Mouse (Mus musculus) right cerebral cortex, postnatal 25 days (tissue): Measurements from ENCODE around the gene Olfr507.
"Not testable (repeated sequence)": the region's sequence is repeated elsewhere in the genome, so short reads cannot be mapped to it uniquely, and the experiment has no call there.

Source experiments
- DNase-seq: peaks from one replicate; pipeline ENCODE4 v3.0.0; 2022

Olfr507 gene

DNA sequence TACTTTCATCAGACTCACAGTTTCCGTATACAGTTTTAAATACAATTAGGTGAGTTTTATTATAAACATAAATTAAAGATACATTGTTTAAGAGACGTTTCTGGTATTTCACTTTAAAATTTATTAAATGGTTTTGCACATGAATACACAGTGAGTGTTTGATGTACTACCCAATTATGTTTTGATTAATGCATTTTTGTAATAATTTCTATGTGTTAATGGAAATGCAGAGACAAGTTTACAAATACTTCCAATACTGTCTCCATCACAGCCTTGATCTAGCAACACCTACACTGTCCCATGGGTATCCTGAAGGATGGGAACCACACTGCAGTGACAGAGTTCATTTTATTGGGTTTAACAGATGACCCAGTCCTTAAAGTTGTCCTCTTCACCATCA, at the start of gene Olfr507:
Olfr507 (plus strand) TSS at position 301 of the 400 bp plus-strand sequence.
- no peak for DNase-seq

DNA sequence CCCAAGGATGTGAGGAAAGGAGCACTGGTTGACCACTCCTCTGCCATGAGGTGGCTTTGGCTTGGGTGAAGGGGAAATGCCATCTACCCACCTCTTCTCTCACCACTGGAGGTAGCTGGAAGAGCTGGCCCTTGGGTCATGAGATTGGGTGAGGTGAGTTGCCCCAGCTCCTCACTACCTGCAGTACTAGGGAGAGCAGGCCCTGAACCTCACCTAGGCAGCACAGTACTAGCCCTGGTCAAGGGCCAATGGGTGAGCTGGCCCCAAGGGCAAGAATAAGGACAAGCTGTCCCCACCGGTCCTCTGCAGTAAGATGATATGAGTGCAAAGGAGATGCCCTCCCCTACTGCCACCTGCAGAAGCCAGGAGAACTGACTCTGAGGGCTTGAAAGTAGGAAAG, 31.8 kb upstream of the Olfr507 start:
- no peak for DNase-seq

DNA sequence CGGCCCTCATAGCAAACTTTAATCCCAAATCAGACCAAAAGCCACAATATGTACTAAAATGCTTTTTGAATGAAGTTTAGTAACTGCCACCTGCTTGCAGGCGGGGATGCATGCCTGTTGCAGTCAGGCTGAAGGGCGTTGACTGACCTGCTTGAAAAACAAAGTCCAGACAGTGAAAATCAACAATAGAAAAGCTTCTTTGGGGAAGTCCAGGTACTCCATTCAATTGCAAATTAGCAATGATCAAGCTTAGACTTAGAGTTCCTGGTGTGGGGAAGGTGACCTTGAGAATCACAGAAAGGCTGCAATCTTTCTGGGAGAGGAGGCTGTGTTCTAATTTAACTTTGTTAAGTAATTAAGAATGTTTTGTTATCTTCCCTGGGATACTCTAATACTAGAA, 19.7 kb upstream of the Olfr507 start:
- not testable (repeated sequence) for DNase-seq

DNA sequence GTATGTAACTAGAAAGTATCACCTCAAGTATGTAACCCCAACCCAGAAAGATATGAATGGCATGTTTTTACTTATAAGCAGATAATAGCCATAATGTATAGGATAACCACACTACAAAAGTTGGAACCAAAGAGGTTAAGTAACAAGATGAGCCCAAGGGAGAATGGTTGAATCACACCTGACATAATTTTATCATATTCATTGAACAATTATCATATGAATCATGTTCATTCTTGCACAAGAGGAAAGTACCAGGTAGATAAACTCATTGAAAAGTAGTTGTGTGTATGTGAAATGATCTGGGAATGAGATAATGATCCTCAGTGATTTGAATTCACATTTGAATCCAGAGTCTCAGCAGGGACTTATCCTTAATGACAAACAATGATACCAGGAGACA, 11.1 kb upstream of the Olfr507 start, which contains the start of gene Olfr506:
Olfr506 (plus strand) TSS at position 301 of the 400 bp plus-strand sequence.
- no peak for DNase-seq

DNA sequence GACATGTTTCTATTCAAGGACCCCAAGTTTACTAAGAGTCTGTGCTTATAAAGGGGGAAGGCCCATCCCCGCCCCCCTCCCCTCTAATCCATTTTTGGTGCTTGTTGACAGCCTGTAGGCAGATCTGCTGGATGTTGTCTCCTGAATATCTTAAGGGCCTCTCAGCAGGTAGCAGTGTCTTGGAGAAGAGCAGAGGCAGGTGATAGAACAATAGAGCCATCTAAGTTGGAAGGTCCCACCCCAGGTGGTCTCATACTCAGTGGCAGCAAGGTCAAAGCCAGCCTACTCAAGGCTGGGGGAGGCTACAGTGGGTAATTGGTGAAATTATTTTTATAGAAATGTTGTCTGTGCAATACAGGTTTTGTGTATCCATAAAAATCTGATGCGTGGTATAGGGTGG, 7.5 kb upstream of the Olfr507 start:
- DNase-seq: no peak

DNA sequence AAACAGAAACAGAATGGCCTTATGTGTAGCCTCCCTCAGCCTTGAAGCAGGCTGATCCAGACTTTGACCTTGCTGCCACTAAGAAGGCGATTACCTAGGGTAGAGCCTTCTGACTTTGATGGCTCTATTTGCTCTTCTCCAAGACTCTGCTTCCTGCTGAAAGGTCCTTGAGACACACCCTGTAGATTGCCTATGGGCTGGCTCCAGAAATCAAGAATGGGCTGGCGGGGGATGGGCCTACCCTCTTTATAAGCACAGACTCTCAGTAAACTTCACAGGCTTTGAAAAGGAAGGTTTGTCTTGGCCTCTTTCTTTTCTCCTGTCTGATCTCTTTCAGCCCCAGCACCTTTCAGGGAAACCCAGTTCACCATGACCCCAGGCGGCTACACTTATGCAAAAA, 4.8 kb upstream of the Olfr507 start:
- DNase-seq: not testable (repeated sequence)

DNA sequence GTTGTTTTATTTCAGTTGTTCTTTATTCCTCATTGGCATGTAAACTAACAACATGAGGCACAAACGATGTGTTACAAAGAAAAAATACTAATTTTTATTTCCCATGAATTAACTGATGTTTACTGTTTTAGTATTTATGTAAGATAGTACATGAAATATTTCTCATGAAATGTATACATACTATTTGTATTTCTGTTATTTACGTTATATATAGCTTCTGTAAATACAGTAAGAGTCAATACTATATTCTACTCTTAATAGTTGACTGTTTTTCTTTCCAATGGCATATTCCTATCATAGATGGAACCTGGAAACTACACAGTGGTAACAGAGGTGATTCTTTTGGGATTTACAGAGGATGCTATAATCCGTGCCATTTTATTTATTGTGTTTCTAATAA, 8.1 kb downstream of the Olfr507 start, which contains the start of gene Olfr508:
Olfr508 (plus strand) TSS at position 301 of the 400 bp plus-strand sequence.
- DNase-seq: no peak

DNA sequence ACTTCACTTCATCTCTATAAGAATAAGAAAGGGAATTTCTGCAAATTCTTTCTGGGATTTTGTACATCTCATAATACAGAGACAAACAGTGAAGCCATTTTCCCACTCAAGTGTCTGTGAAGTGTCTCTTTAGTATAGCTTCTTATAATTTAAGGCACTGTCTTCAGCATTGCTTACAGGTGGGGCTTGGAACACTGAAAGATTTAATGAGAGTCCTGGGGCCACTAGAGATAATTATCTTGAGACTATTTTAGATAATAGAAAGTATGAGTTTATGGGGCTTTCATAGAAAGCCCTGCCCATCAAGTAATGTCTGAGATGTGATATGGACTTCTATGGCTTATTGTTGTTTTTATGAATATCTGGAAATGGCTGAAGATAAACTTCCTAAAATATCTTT, 30.2 kb downstream of the Olfr507 start, which contains the start of gene Olfr509:
Olfr509 (minus strand) TSS at position 101 of the 400 bp plus-strand sequence.
- no peak for DNase-seq

DNA sequence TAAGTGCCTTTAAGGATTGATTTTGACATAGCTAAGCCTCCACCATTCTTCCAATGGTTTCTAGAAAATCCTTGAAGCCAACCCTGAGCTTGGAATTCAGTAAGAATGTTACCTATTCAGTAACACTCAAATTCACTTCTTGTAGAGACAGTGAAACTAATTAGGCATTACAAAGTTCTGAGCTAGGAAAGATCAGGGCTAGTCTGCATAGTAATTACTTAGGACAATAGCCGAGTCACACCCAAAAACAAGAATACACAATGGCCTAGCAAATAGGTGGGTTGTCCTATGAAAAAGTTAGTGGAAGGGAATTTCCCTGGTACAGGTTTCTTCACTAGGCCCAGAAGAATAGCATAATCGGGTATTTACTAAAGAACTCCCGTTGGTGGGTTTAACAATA, 40.8 kb downstream of the Olfr507 start:
- DNase-seq: no peak

DNA sequence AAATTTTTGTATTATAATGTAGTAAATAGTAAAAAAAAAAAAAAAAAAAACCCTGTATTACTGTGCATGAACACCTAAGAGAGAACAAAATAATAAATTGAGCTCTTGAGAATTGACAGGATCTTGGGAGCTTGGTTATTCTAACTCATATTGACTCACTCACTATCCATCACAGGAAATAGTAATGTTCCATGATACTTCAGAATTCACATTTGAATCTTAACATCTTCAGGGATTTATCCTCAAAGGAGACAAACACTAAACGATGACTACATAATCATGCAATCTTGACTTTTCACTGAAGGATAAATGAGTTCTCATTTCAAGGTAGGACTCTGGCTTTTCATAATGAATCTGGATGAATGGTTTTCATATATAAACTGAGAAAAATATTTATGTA, 44.5 kb downstream of the Olfr507 start, which contains the start of gene Olfr510:
Olfr510 (plus strand) TSS at position 301 of the 400 bp plus-strand sequence.
- no peak for DNase-seq

DNA sequence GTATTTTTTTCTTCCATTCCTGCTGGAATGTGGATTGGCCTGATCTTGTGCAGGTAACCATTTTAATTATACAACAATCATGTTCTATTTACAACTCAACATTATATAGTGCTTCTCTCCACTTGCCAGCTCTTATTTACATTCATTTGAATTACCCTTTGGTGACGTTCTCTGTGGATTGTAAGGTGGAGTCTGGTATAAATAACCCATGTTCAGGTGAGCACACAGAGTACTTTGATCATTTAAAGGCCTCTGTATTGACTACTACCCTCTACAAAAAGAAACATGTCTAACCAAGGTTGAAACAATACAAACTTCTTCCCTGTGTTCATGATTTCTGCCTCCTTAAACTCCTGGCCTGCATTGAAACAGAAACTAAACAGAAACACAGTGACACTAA, 49.4 kb downstream of the Olfr507 start:
- no peak for DNase-seq
